Mouse (Mus musculus): ENCODE measurements around the gene Cdk9. TPM values are rescaled to one million over a fixed set of nuclear protein-coding genes. Genes with fewer than 3 reads are reported as not detected.

Gene Cdk9
- total and polyA plus RNA-seq, 3 experiments, result 30.9 to 125 TPM; not detected in 1

DNA sequence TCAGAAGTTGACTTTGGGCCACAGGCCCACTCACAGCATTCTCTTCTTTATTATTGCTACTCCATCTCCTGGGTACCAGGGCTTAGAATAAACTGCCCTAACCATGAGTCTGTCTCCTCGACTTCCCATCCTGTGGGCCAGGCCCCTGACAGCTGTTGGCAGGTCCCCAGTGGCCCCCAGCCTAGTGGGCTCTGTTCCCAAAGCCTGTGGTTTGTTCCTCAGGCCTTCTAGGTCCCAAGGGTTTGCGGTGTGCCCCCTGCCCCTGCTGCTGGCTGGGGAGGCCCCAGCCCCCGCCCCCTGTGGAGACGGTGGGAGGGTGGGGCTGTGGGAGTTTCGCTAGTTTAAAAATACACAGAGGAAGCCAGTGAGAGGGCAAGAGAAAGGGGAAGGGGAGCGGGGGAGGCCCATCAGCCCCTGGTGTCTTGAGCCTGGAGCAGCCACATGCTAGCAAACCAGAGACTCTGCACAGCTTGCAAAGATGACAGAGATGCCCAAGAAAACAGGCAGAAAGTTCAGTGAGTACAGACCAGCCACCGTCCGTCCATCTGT is 7.9 kb upstream of the Cdk9 start, which contains the start of gene Sh2d3c:
Sh2d3c (plus strand) TSS at position 375 of the 549 bp plus-strand sequence.
- no peaks in the 10 kb centered on the region for H3K9me3 ChIP-seq (replicated peaks; ENCODE audit: insufficient read depth, low read length)
- peaks cover 0 to 5% of the 10 kb centered on the region in 2 experiments; a peak in 1 of 4 replicates for H3K4me1 ChIP-seq (ENCODE audit: control insufficient read depth in 1 of 2, insufficient read depth in 2 of 2, low read length in 2 of 2)
- H3K27ac ChIP-seq (ENCODE audit: control insufficient read depth, low read depth, low read length), result no peak within 1 kb of the TSS
- DNase-seq (ENCODE audit: low read depth, low spot score), result no peak
- TF ChIP-seq TCF12 (IDR thresholded peaks at IDR 0.05; ENCODE audit: low read depth, low read length) (no peak), MEF2A (IDR thresholded peaks at IDR 0.05; ENCODE audit: extremely low read depth, insufficient replicate concordance, low read depth, low read length, poor library complexity, severe bottlenecking) (no peak), SIN3A (IDR thresholded peaks at IDR 0.05; ENCODE audit: low read length) (no peak), CHD1 (IDR thresholded peaks at IDR 0.05; ENCODE audit: low read depth, low read length) (no peak)
- no peaks in the 10 kb centered on the region for H3K79me2 ChIP-seq (ENCODE audit: control insufficient read depth, insufficient read depth, low read length, poor library complexity)
- H3K36me3 ChIP-seq (ENCODE audit: control insufficient read depth in 1 of 2, insufficient read depth in 2 of 2, low read length in 2 of 2), result no peaks in the 10 kb centered on the region; a peak in 1 of 4 replicates
- H3K4me3 ChIP-seq (ENCODE audit: control insufficient read depth in 1 of 2, insufficient read depth in 1 of 2, low read depth in 2 of 2, low read length in 2 of 2), result 0 out of 4 replicates have a peak within 1 kb of the TSS, but pooled peaks of 1 of the 2 experiments have one; percentile 4
- H3K27me3 ChIP-seq (ENCODE audit: control insufficient read depth in 1 of 2, insufficient read depth in 2 of 2, low read length in 2 of 2), result no peaks in the 10 kb centered on the region
- H3K9ac ChIP-seq (ENCODE audit: control insufficient read depth, low read depth, low read length, poor library complexity, severe bottlenecking), result no peak within 1 kb of the TSS

DNA sequence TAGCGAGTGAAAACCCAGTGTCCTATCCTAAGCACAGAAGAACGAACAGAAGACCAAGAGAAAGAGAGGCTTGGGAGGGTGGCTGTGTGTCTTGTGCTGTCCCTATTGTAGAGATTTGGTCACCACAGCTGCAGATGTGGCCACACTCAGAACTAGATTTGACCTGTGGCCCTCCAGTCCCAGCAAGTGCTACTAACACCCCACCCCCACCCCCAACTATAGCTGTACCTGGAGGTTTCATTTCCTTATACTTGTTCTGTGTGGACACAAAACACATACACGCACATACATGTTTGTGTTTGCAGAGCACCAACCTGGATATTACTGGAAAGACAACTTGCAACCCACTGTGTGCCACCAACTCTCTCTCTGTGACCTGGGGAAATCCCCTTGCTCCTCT is 7.2 kb upstream of the Cdk9 start:
- TF ChIP-seq HCFC1 (IDR thresholded peaks at IDR 0.05; ENCODE audit: low read depth, low read length) (no peak), BHLHE40 (IDR thresholded peaks at IDR 0.05; ENCODE audit: borderline replicate concordance, low read depth, low read length) (no peak), MAX (IDR thresholded peaks at IDR 0.05; ENCODE audit: low read length) (no peak)
- Histone ChIP-seq H3K9ac (ENCODE audit: control insufficient read depth, low read depth, low read length, poor library complexity, severe bottlenecking) (no peak overlapping the region), H3K27ac (ENCODE audit: control insufficient read depth, low read depth, low read length) (no peak overlapping the region), H3K27me3 (ENCODE audit: control insufficient read depth in 1 of 2, insufficient read depth in 2 of 2, low read length in 2 of 2) (no peaks in the 10 kb centered on the region), H3K9me3 (replicated peaks; ENCODE audit: insufficient read depth, low read length) (no peaks in the 10 kb centered on the region), H3K4me3 (ENCODE audit: control insufficient read depth in 1 of 2, insufficient read depth in 1 of 2, low read depth in 2 of 2, low read length in 2 of 2) (no peak overlapping the region), H3K36me3 (ENCODE audit: control insufficient read depth in 1 of 2, insufficient read depth in 2 of 2, low read length in 2 of 2) (peaks cover 0 to 4% of the 10 kb centered on the region in 2 experiments; a peak in 2 of 4 replicates), H3K4me1 (ENCODE audit: control insufficient read depth in 1 of 2, insufficient read depth in 2 of 2, low read length in 2 of 2) (peaks cover 0 to 9% of the 10 kb centered on the region in 2 experiments; a peak in 1 of 4 replicates), H3K79me2 (ENCODE audit: control insufficient read depth, insufficient read depth, low read length, poor library complexity) (no peaks in the 10 kb centered on the region)
- DNase-seq (ENCODE audit: low read depth, low spot score), result no peak

- Histone ChIP-seq H3K4me1 (ENCODE audit: control insufficient read depth in 1 of 2, insufficient read depth in 2 of 2, low read length in 2 of 2) (peaks cover 0 to 22% of the 10 kb centered on the region in 2 experiments; a peak in 2 of 4 replicates), H3K36me3 (ENCODE audit: control insufficient read depth in 1 of 2, insufficient read depth in 2 of 2, low read length in 2 of 2) (peaks cover 0 to 11% of the 10 kb centered on the region in 2 experiments; a peak in 2 of 4 replicates), H3K9ac (ENCODE audit: control insufficient read depth, low read depth, low read length, poor library complexity, severe bottlenecking) (no peak overlapping the region), H3K9me3 (replicated peaks; ENCODE audit: insufficient read depth, low read length) (no peaks in the 10 kb centered on the region), H3K79me2 (ENCODE audit: control insufficient read depth, insufficient read depth, low read length, poor library complexity) (no peaks in the 10 kb centered on the region), H3K27me3 (ENCODE audit: control insufficient read depth in 1 of 2, insufficient read depth in 2 of 2, low read length in 2 of 2) (no peaks in the 10 kb centered on the region), H3K4me3 (ENCODE audit: control insufficient read depth in 1 of 2, insufficient read depth in 1 of 2, low read depth in 2 of 2, low read length in 2 of 2) (no peak overlapping the region), H3K27ac (ENCODE audit: control insufficient read depth, low read depth, low read length) (no peak overlapping the region)
- DNase-seq (ENCODE audit: low read depth, low spot score), result no peak
- TF ChIP-seq ELF1 (IDR thresholded peaks at IDR 0.05; ENCODE audit: low read depth, low read length), result no peak
- TF ChIP-seq JUND (IDR thresholded peaks at IDR 0.05; ENCODE audit: low read depth, low read length), result no peak
- TF ChIP-seq MXI1 (IDR thresholded peaks at IDR 0.05; ENCODE audit: low read depth, low read length), result no peak
- no peak for TF ChIP-seq HCFC1 (IDR thresholded peaks at IDR 0.05; ENCODE audit: low read depth, low read length)
Measured at GRCm38 (mm10) chr2:32718761-32719160, 5.9 kb upstream of the Cdk9 start.
